Mouse (Mus musculus): ENCODE measurements around the gene Tpm1. TPM values are rescaled to one million over a fixed set of nuclear protein-coding genes. Genes with fewer than 3 reads are reported as not detected.

The Tpm1 gene
- polyA plus RNA-seq, 1 experiment from 2014 or later, result 589 TPM

- peak overlapping the region; percentile 64 for H3K9ac ChIP-seq
- peaks cover 23% of the 10 kb centered on the region for H3K4me1 ChIP-seq
- peaks cover 15% of the 10 kb centered on the region for H3K36me3 ChIP-seq
- peak overlapping the region; percentile 84 for H3K4me2 ChIP-seq
- H3K9me3 ChIP-seq (replicated peaks), result no peaks in the 10 kb centered on the region
- H3K27me3 ChIP-seq, result no peaks in the 10 kb centered on the region
- peak overlapping the region; percentile 98 for H3K27ac ChIP-seq
- peak; percentile 95 for ATAC-seq (replicated peaks; ENCODE audit: low FRiP score)
- peak overlapping the region; percentile 71 for H3K4me3 ChIP-seq (replicated peaks)
- under 1% methylated on average over 41 of the region's 41 CpGs for WGBS
Measured at GRCm38 (mm10) chr9:66974721-66975225, 74.4 kb downstream of the Tpm1 start.

Other genes starting within 250 kb of the Tpm1 start
- gene Aph1c, start 214.7 kb downstream of the Tpm1 start, polyA plus RNA-seq (2015; fragmentation: Nextera tagmentation; extraction: Ambion mirVana), result 5.4 and 7.2 TPM in 2 replicates
- gene Rab8b, start 129.7 kb downstream of the Tpm1 start, polyA plus RNA-seq (2015; fragmentation: Nextera tagmentation; extraction: Ambion mirVana), result 24.4 and 26.4 TPM in 2 replicates
- 708 and 821 TPM in 2 replicates for gene Rps27l, start 103.3 kb downstream of the Tpm1 start, polyA plus RNA-seq (2015; fragmentation: Nextera tagmentation; extraction: Ambion mirVana)
- gene Lactb, start 73.9 kb downstream of the Tpm1 start, polyA plus RNA-seq (2015; fragmentation: Nextera tagmentation; extraction: Ambion mirVana), result 14.4 and 17.4 TPM in 2 replicates

Measured in kidney, embryonic 15.5 days (tissue).